Mouse (Mus musculus) lung, embryonic 14.5 days (tissue): ENCODE results near the gene Wipi1. TPM values are rescaled to one million over a fixed set of nuclear protein-coding genes. Genes with fewer than 3 reads are reported as not detected.
A peak's percentile ranks its signal among the peaks of the same experiment; 100 is the strongest.

Experiments
- ATAC-seq: fragments of 200-750 bp; cut with Nextera tagmentation; 2 replicates; pipeline ENCODE4 v1.8.0; 2017; ENCODE audit warnings: mild to moderate bottlenecking, moderate TSS enrichment, moderate library complexity; ENCODE audit not compliant: insufficient read depth
- DNase-seq: peaks from one replicate; pipeline ENCODE4 v3.0.0-alpha.2; 2015
- H3K27ac ChIP-seq: fragments of 300-500 bp; sonication (generic); 2 replicates; pipeline ENCODE4 v1.5.1; 2014; ENCODE audit warnings: low read depth, mild to moderate bottlenecking, moderate library complexity
- H3K27me3 ChIP-seq: fragments of 300-500 bp; sonication (generic); 2 replicates; pipeline ENCODE4 v1.6.1; 2014; ENCODE audit warnings: low read length, control low read depth; ENCODE audit not compliant: insufficient read depth
- H3K36me3 ChIP-seq: fragments of 300-500 bp; sonication (generic); 2 replicates; pipeline ENCODE4 v1.6.1; 2014; ENCODE audit warnings: control low read depth; ENCODE audit not compliant: insufficient read depth
- H3K4me1 ChIP-seq: fragments of 300-500 bp; sonication (generic); 2 replicates; pipeline ENCODE4 v1.6.1; 2014; ENCODE audit warnings: antibody characterized with exemption, control low read depth; ENCODE audit not compliant: insufficient read depth
- H3K4me2 ChIP-seq: fragments of 300-500 bp; sonication (generic); 2 replicates; pipeline ENCODE4 v1.6.1; 2014; ENCODE audit warnings: mild to moderate bottlenecking
- H3K4me3 ChIP-seq: fragments of 300-500 bp; sonication (generic); 2 replicates; pipeline ENCODE4 v1.5.1; 2014; ENCODE audit warnings: low read depth, low read length
- H3K9ac ChIP-seq: fragments of 300-500 bp; sonication (generic); 2 replicates; pipeline ENCODE4 v1.6.1; 2014
- H3K9me3 ChIP-seq: fragments of 300-500 bp; sonication (generic); 2 replicates; pipeline ENCODE4 v1.6.1; 2016; ENCODE audit warnings: low read depth, low read length, control low read depth
- CTCF ChIP-seq: IDR thresholded peaks from 2 replicates; pipeline ENCODE4 v1.5.1; 2016; ENCODE audit warnings: antibody characterized with exemption, low read depth
- WGBS: fragments of 180-500 bp; shearing (Covaris S2); extraction: QIAGEN DNeasy Blood & Tissue Kit; methylation state at CpG from one replicate; pipeline ENCODE4 v1.1.7; 2014; 5-methylcytosine and 5-hydroxymethylcytosine counted together
- polyA plus RNA-seq: library from polyadenylated mRNA; unstranded; fragments of >200 nt; fragmentation: Nextera tagmentation; extraction: Ambion mirVana; gene quantifications from 2 replicates; pipeline ENCODE4 v1.2.1, GENCODE M21; 2014

The Wipi1 gene
- polyA plus RNA-seq, 1 experiment from 2014 or later, result 24.9 TPM

- no peak overlapping the region for H3K9ac ChIP-seq
- no peak overlapping the region for H3K4me2 ChIP-seq
- H3K9me3 ChIP-seq, result no peaks in the 10 kb centered on the region
- ATAC-seq, result no peak
- H3K27me3 ChIP-seq, result no peaks in the 10 kb centered on the region
- peak; percentile 40 for DNase-seq
- H3K27ac ChIP-seq, result no peak overlapping the region
- no peak overlapping the region for H3K4me3 ChIP-seq
- no peak for TF ChIP-seq CTCF
- peaks cover 10% of the 10 kb centered on the region; the same call in 1 of the 2 replicates for H3K4me1 ChIP-seq
- 44% methylated on average over 7 of the region's 7 CpGs for WGBS
- no peaks in the 10 kb centered on the region for H3K36me3 ChIP-seq
Measured at GRCm38 (mm10) chr11:109544432-109544831, 67.3 kb downstream of the Wipi1 start.

DNA sequence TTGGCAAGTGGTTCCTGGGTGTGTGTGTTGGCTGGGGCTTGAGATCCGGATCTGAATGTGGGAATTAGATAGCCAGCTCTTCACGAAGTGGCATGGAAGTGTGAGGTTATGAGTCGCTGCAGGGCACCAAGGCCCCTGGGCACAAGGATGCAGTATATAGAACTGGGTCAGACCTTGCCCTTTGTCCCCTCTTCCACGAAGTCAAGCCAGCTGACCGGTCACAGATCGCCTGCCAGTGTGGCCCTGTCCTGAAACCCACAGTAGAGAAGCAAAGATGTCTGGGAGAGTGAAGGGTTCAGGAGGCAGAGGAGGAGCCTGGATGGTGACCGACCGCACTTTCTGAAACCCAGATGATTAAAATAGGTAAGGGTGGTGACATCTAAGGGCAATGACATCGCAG, 68.3 kb downstream of the Wipi1 start:
- Histone ChIP-seq H3K27me3 (no peaks in the 10 kb centered on the region), H3K4me1 (peaks cover 10% of the 10 kb centered on the region; the same call in 1 of the 2 replicates), H3K36me3 (no peaks in the 10 kb centered on the region), H3K4me3 (no peak overlapping the region), H3K9ac (no peak overlapping the region), H3K4me2 (no peak overlapping the region), H3K9me3 (no peaks in the 10 kb centered on the region), H3K27ac (no peak overlapping the region)
- no peak for DNase-seq
- TF ChIP-seq CTCF, result no peak
- WGBS, result 82% methylated on average over 9 of the region's 9 CpGs
- ATAC-seq, result no peak

- H3K4me1 ChIP-seq, result no peaks in the 10 kb centered on the region
- no peaks in the 10 kb centered on the region for H3K9me3 ChIP-seq
- DNase-seq, result no peak
- TF ChIP-seq CTCF, result no peak
- 33% methylated on average over 6 of the region's 6 CpGs for WGBS
- H3K27ac ChIP-seq, result no peak overlapping the region
- ATAC-seq, result peak; percentile 56; the same call in 1 of the 2 replicates
- no peaks in the 10 kb centered on the region for H3K27me3 ChIP-seq
- H3K36me3 ChIP-seq, result no peaks in the 10 kb centered on the region
- no peak overlapping the region for H3K4me2 ChIP-seq
- H3K9ac ChIP-seq, result no peak overlapping the region
- H3K4me3 ChIP-seq, result no peak overlapping the region
Measured at GRCm38 (mm10) chr11:109539290-109539689, 72.5 kb downstream of the Wipi1 start.

DNA sequence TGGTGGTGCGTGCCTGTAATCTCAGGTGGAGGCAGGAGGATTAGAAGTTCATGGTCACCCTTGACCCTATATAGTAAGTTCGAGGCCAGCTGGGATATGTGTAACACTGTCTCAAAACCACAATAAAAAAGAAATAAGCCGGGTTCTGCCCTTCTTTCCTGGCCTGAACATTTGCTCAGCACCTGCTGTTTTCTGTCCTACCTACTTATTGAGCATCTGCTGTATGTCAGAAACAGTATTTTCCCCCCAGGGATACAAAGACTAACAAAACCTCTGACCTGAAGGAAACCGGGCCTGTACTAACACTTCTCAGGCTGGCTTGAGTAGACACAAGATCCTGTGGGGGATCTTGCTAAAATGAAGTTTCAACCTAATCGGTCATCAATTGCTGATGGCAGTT, 74.8 kb downstream of the Wipi1 start:
- Histone ChIP-seq H3K27me3 (no peaks in the 10 kb centered on the region), H3K9me3 (no peaks in the 10 kb centered on the region), H3K4me3 (no peak overlapping the region), H3K4me1 (no peaks in the 10 kb centered on the region), H3K4me2 (no peak overlapping the region), H3K27ac (no peak overlapping the region), H3K36me3 (no peaks in the 10 kb centered on the region), H3K9ac (no peak overlapping the region)
- WGBS, result 61% methylated on average over 5 of the region's 5 CpGs
- TF ChIP-seq CTCF, result no peak
- ATAC-seq (no peak), DNase-seq (no peak)

- no peak overlapping the region for H3K4me3 ChIP-seq
- no peak for DNase-seq
- no peaks in the 10 kb centered on the region for H3K27me3 ChIP-seq
- no peaks in the 10 kb centered on the region for H3K36me3 ChIP-seq
- no peak overlapping the region for H3K4me2 ChIP-seq
- H3K9me3 ChIP-seq, result no peaks in the 10 kb centered on the region
- no peak overlapping the region for H3K27ac ChIP-seq
- no peaks in the 10 kb centered on the region for H3K4me1 ChIP-seq
- 85% methylated on average over 6 of the region's 6 CpGs for WGBS
- no peak for TF ChIP-seq CTCF
- ATAC-seq, result no peak
- H3K9ac ChIP-seq, result no peak overlapping the region
Measured at GRCm38 (mm10) chr11:109535966-109536365, 75.8 kb downstream of the Wipi1 start.

DNA sequence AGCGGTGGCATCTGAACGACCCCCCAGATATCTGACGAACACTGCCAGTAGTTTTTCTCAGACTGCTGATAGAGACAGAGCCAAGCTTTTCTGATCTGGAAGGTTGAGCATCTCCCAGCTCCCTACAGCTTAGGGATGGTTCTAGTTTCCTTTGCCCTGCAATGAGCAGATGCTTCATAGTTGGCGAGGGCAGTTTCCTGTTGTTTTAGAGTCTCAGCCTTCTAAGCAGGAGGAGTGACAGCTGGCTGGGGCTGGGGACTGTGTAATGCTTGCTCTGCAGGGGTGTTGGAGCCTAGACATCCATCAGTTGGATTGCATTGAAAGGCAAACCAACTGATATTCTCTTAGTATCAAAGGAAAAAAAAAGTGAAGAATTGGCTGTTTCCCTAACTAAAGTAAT, 81.7 kb downstream of the Wipi1 start:
- no peak for TF ChIP-seq CTCF
- no peaks in the 10 kb centered on the region for H3K4me1 ChIP-seq
- no peaks in the 10 kb centered on the region for H3K36me3 ChIP-seq
- H3K4me3 ChIP-seq, result no peak overlapping the region
- ATAC-seq (no peak), DNase-seq (peak; percentile 11)
- no peak overlapping the region for H3K9ac ChIP-seq
- H3K27ac ChIP-seq, result no peak overlapping the region
- no peak overlapping the region for H3K4me2 ChIP-seq
- H3K9me3 ChIP-seq, result no peaks in the 10 kb centered on the region
- no peaks in the 10 kb centered on the region for H3K27me3 ChIP-seq
- WGBS, result 75% methylated on average over 4 of the region's 4 CpGs

GRCm38 (mm10) chr11:109525571-109525970, 86.2 kb downstream of the Wipi1 start:
- ATAC-seq (no peak), DNase-seq (no peak)
- Histone ChIP-seq H3K9me3 (no peaks in the 10 kb centered on the region), H3K4me1 (no peaks in the 10 kb centered on the region), H3K4me2 (no peak overlapping the region), H3K27me3 (no peaks in the 10 kb centered on the region), H3K36me3 (no peaks in the 10 kb centered on the region), H3K9ac (no peak overlapping the region), H3K4me3 (no peak overlapping the region), H3K27ac (no peak overlapping the region)
- WGBS, result 90% methylated on average over 4 of the region's 4 CpGs
- TF ChIP-seq CTCF, result no peak

DNA sequence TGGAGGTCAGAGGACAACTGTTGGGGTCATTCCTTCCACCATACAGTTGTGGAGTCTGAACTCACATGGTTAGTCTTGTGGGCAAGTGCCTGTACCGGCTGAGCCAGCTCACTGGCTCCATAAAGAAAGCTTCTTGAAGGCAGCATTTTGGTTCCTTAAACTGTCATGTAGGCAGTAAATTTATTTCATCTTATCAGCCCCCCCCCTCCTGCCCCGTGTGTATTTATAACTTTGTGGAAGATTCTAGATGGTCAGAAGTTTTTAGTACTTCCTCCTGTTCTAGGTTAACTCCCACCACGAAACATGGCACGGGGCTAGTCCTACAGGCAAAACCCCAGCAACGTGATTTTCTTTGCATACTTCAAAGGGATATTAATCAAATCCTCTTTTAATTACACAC, 86.9 kb downstream of the Wipi1 start:
- 75% methylated on average over 5 of the region's 5 CpGs for WGBS
- H3K4me1 ChIP-seq, result no peaks in the 10 kb centered on the region

More for the DNA sequence above, 86.9 kb downstream of the Wipi1 start:
- no peak overlapping the region for H3K27ac ChIP-seq
- no peak for ATAC-seq
- H3K36me3 ChIP-seq, result no peaks in the 10 kb centered on the region
- H3K4me2 ChIP-seq, result no peak overlapping the region
- no peaks in the 10 kb centered on the region for H3K9me3 ChIP-seq
- DNase-seq, result no peak
- no peak for TF ChIP-seq CTCF
- H3K4me3 ChIP-seq, result no peak overlapping the region
- H3K9ac ChIP-seq, result no peak overlapping the region
- H3K27me3 ChIP-seq, result no peaks in the 10 kb centered on the region

Other genes starting within 250 kb of the Wipi1 start
- gene Gna13, start 249.1 kb downstream of the Wipi1 start, polyA plus RNA-seq, result 30.7 and 33.8 TPM in 2 replicates
- gene 9930022D16Rik, start 198.1 kb downstream of the Wipi1 start, polyA plus RNA-seq, result not detected in 2 replicates
- 41.5 and 45.6 TPM in 2 replicates for gene Amz2, start 186.0 kb downstream of the Wipi1 start, polyA plus RNA-seq
- 2.8 and 5.3 TPM in 2 replicates for gene Arsg, start 138.6 kb downstream of the Wipi1 start, polyA plus RNA-seq
- 5.4 and 5.9 TPM in 2 replicates for gene Slc16a6, start 138.4 kb downstream of the Wipi1 start, polyA plus RNA-seq
- gene Prkar1a, start 37.4 kb upstream of the Wipi1 start, polyA plus RNA-seq, result 408 and 411 TPM in 2 replicates
- gene Fam20a, start 110.3 kb upstream of the Wipi1 start, polyA plus RNA-seq, result 3.0 and 3.5 TPM in 2 replicates
- not detected in 2 replicates for gene 1700012B07Rik, start 216.1 kb upstream of the Wipi1 start, polyA plus RNA-seq